Mouse (Mus musculus): ENCODE data around the gene Adam15.

GRCm38 (mm10) chr3:89318971-89319590 lies 30.7 kb downstream of the Adam15 start:
- TF ChIP-seq POLR2A (IDR thresholded peaks at IDR 0.05; ENCODE audit: low read depth, low read length) (no peak), CTCF (conservative IDR thresholded peaks at IDR 0.05; ENCODE audit: insufficient read depth, insufficient read length, low read depth, low read length) (no peak)

Measured in kidney, adult 2 months (tissue).